Mouse (Mus musculus) kidney, postnatal 4 days (tissue): ENCODE data around the gene Camsap3.
A peak's percentile ranks its signal among the peaks of the same experiment; 100 is the strongest.

ENCODE experiments used
- DNase-seq, 2 experiments: peaks; one replicate each; pipeline ENCODE4 v3.0.0; 2021; ENCODE audit warnings: mixed read lengths in 2 of 2

Camsap3 gene

GRCm38 (mm10) chr8:3603439-3603838, 16.3 kb downstream of the Camsap3 start:
- DNase-seq: no peak

GRCm38 (mm10) chr8:3606593-3606992, 19.5 kb downstream of the Camsap3 start:
- DNase-seq: peak; percentile 51 to 61

GRCm38 (mm10) chr8:3607822-3608221, 20.7 kb downstream of the Camsap3 start:
- DNase-seq: no peak

- DNase-seq: peak in 1 of 2 experiments; percentile 38
Observed at GRCm38 (mm10) chr8:3609046-3609815, 22.1 kb downstream of the Camsap3 start.

GRCm38 (mm10) chr8:3609816-3610150, 22.7 kb downstream of the Camsap3 start:
- peak in 1 of 2 experiments; percentile 49 for DNase-seq

GRCm38 (mm10) chr8:3621199-3621970, 34.3 kb downstream of the Camsap3 start, which contains the start of the genes Xab2 and Pet100:
Gene Xab2, minus strand, starts transcription at chr8:3621316.
Gene Pet100, plus strand, starts transcription at chr8:3621548.
- peak; percentile 99 for DNase-seq

GRCm38 (mm10) chr8:3622119-3622518, 35.0 kb downstream of the Camsap3 start:
- no peak for DNase-seq

- no peak for DNase-seq
Observed at GRCm38 (mm10) chr8:3625445-3625844, 38.4 kb downstream of the Camsap3 start, which contains the start of gene Pcp2. Gene Pcp2, minus strand, starts transcription at chr8:3625545.

- no peak for DNase-seq
Observed at GRCm38 (mm10) chr8:3626971-3627370, 39.9 kb downstream of the Camsap3 start.

- peak; percentile 44 to 56 for DNase-seq
Observed at GRCm38 (mm10) chr8:3628014-3628413, 40.9 kb downstream of the Camsap3 start.

- DNase-seq: peak; percentile 83 to 90
Observed at GRCm38 (mm10) chr8:3630647-3631477, 43.8 kb downstream of the Camsap3 start, which contains the start of gene Stxbp2. Gene Stxbp2, plus strand, starts transcription at chr8:3630955.

- peak; percentile 42 to 61 for DNase-seq
Observed at GRCm38 (mm10) chr8:3631478-3631875, 44.4 kb downstream of the Camsap3 start.

- peak; percentile 61 to 76 for DNase-seq
Observed at GRCm38 (mm10) chr8:3645804-3646203, 58.7 kb downstream of the Camsap3 start.

- no peak for DNase-seq
Observed at GRCm38 (mm10) chr8:3646824-3647531, 59.9 kb downstream of the Camsap3 start.

- DNase-seq: no peak
Observed at GRCm38 (mm10) chr8:3647561-3647960, 60.5 kb downstream of the Camsap3 start.

GRCm38 (mm10) chr8:3648268-3648667, 61.2 kb downstream of the Camsap3 start:
- no peak for DNase-seq

GRCm38 (mm10) chr8:3648990-3649389, 61.9 kb downstream of the Camsap3 start:
- no peak for DNase-seq

GRCm38 (mm10) chr8:3652845-3653244, 65.8 kb downstream of the Camsap3 start:
- no peak for DNase-seq

GRCm38 (mm10) chr8:3654726-3655508, 67.8 kb downstream of the Camsap3 start:
- DNase-seq: no peak

- no peak for DNase-seq
Observed at GRCm38 (mm10) chr8:3655526-3655925, 68.4 kb downstream of the Camsap3 start, which contains the start of gene Retn. Gene Retn, plus strand, starts transcription at chr8:3655770.

- peak in 1 of 2 experiments; percentile 18 for DNase-seq
Observed at GRCm38 (mm10) chr8:3656725-3657381, 69.8 kb downstream of the Camsap3 start.
